Mouse (Mus musculus): Measurements from ENCODE around the gene Zfp385b. TPM values are rescaled to one million over a fixed set of nuclear protein-coding genes. Genes with fewer than 3 reads are reported as not detected.

Zfp385b gene
- polyA plus RNA-seq, 1 experiment from 2014 or later = 8.1 TPM

DNA sequence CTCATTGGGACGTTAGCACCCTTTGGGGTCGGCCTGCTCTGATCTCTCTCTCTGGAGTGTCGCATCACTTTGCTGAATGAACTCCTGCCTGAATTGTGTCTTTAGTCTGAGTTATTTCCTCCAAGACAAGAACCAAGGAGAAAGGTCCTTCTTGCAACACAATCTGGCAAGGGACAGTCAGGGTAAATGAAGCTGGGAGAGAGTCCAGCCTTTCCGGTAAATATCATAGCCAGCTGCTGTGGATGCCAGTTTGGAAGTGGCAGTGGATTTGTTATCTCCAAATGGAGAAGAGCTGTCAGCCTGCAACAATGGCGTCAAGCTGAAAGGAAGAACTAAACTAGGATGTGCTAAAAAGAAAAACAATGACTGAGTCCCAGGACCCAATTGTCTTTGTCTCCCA lies 436.7 kb downstream of the Zfp385b start:
- H3K4me1 ChIP-seq (ENCODE audit: control insufficient read depth, low read depth, low read length) = no peaks in the 10 kb centered on the region
- no peak for ATAC-seq (ENCODE audit: low read depth)
- no peak overlapping the region for H3K9ac ChIP-seq (ENCODE audit: low read depth, low read length)
- no peak overlapping the region for H3K4me3 ChIP-seq (ENCODE audit: low read depth, low read length)
- WGBS (ENCODE audit: insufficient replicate concordance) = 60% methylated on average over 5 of the region's 5 CpGs
- H3K4me2 ChIP-seq (ENCODE audit: low read depth, low read length) = no peak overlapping the region
- no peaks in the 10 kb centered on the region for H3K27me3 ChIP-seq (ENCODE audit: control insufficient read depth, insufficient read depth, low read depth, low read length)
- no peaks in the 10 kb centered on the region for H3K36me3 ChIP-seq (ENCODE audit: control insufficient read depth, insufficient read depth)
- H3K9me3 ChIP-seq (replicated peaks; ENCODE audit: control insufficient read depth, low read length) = no peaks in the 10 kb centered on the region
- no peak overlapping the region for H3K27ac ChIP-seq (ENCODE audit: low read length)

DNA sequence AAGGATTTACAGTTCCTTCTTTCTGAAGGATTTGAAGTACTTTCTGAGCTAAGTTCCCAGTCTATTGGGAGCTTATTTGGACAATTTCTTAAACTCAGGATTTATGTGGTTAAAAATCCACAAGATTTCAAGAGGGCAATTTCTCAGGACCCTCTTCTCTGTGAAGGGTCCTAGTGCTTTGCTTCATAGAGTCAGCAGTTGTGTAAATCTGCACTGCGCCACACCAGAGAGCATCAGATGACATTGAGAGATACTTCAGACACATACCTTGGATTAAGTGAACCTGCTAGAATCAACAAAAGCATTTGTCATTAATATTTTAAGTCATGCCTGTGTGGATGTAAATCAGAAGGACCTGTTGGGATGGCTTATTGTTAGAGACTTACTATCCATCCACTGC lies 439.5 kb downstream of the Zfp385b start:
- H3K36me3 ChIP-seq (ENCODE audit: control insufficient read depth, insufficient read depth) = no peaks in the 10 kb centered on the region
- no peak overlapping the region for H3K9ac ChIP-seq (ENCODE audit: low read depth, low read length)
- no peaks in the 10 kb centered on the region for H3K27me3 ChIP-seq (ENCODE audit: control insufficient read depth, insufficient read depth, low read depth, low read length)
- no peaks in the 10 kb centered on the region for H3K4me1 ChIP-seq (ENCODE audit: control insufficient read depth, low read depth, low read length)
- no peak overlapping the region for H3K4me3 ChIP-seq (ENCODE audit: low read depth, low read length)
- WGBS (ENCODE audit: insufficient replicate concordance) = 92% methylated on average over 1 of the region's 1 CpGs
- H3K4me2 ChIP-seq (ENCODE audit: low read depth, low read length) = no peak overlapping the region
- ATAC-seq (ENCODE audit: low read depth) = no peak
- no peak overlapping the region for H3K27ac ChIP-seq (ENCODE audit: low read length)
- no peaks in the 10 kb centered on the region for H3K9me3 ChIP-seq (replicated peaks; ENCODE audit: control insufficient read depth, low read length)

DNA sequence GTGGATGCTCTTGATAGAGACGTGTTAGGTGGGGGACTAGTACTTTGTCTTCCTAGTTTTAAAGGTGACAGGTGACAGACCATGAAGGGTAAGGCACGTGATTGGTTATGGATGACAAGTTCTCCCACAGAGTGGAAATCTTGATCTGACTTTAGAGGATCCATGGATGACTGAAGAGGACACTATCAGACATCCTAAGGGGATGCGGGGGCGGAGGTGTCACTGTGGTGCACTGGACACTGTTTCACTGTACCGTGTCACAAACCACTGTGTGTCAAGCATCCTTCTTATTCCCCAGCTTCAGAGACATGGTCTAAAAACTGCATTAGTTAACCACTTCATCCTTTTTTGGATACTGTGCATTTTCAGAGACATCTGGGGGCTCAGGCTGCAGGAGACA lies 440.1 kb downstream of the Zfp385b start:
- Histone ChIP-seq H3K27ac (ENCODE audit: low read length) (no peak overlapping the region), H3K36me3 (ENCODE audit: control insufficient read depth, insufficient read depth) (no peaks in the 10 kb centered on the region), H3K4me1 (ENCODE audit: control insufficient read depth, low read depth, low read length) (no peaks in the 10 kb centered on the region), H3K4me3 (ENCODE audit: low read depth, low read length) (no peak overlapping the region), H3K27me3 (ENCODE audit: control insufficient read depth, insufficient read depth, low read depth, low read length) (no peaks in the 10 kb centered on the region), H3K9me3 (replicated peaks; ENCODE audit: control insufficient read depth, low read length) (no peaks in the 10 kb centered on the region), H3K4me2 (ENCODE audit: low read depth, low read length) (no peak overlapping the region), H3K9ac (ENCODE audit: low read depth, low read length) (no peak overlapping the region)
- WGBS (ENCODE audit: insufficient replicate concordance) = 75% methylated on average over 5 of the region's 5 CpGs
- ATAC-seq (ENCODE audit: low read depth) = no peak

DNA sequence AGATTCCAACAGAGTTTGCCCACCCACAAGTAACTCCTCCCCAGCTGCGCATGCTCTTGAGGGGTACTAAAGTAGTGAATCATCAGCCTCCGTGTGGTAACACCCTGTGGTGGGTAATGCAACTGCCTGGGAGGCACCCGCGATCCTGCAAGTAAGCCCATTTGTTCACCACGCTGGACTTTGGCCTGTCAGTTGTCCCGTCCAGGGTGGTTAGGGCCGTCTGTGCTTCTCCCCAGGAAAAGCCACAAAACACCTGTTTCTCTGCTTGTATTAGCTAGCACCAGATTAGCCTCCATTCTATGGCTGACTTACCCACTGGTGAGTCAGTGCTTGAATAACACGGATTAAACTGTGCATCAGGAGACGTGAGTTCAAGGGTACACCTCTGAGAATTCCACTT lies 442.6 kb downstream of the Zfp385b start:
- Histone ChIP-seq H3K9ac (ENCODE audit: low read depth, low read length) (no peak overlapping the region), H3K4me3 (ENCODE audit: low read depth, low read length) (no peak overlapping the region), H3K27me3 (ENCODE audit: control insufficient read depth, insufficient read depth, low read depth, low read length) (no peaks in the 10 kb centered on the region), H3K4me2 (ENCODE audit: low read depth, low read length) (no peak overlapping the region), H3K27ac (ENCODE audit: low read length) (no peak overlapping the region), H3K36me3 (ENCODE audit: control insufficient read depth, insufficient read depth) (no peaks in the 10 kb centered on the region), H3K4me1 (ENCODE audit: control insufficient read depth, low read depth, low read length) (no peaks in the 10 kb centered on the region), H3K9me3 (replicated peaks; ENCODE audit: control insufficient read depth, low read length) (no peaks in the 10 kb centered on the region)
- 56% methylated on average over 9 of the region's 9 CpGs for WGBS (ENCODE audit: insufficient replicate concordance)
- no peak for ATAC-seq (ENCODE audit: low read depth)

DNA sequence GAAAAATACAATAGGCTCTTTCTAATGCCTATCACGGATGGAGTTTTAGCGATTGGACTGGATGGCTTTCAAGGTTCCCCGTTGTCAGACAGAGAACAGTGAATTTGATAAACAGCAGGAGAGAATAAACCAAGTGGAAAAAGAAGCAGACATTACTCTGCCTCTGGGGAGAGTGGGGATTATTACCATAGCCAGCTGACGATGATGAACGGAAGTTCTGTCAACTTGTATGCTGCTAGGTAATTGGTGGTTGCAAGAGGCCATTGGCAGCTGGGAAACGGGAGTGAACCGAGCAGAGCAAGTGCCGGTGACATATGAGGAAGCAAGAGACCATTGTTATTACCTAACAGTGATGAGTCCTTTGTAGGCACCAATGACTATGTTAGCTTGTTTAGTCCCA lies 444.3 kb downstream of the Zfp385b start:
- no peak overlapping the region for H3K4me2 ChIP-seq (ENCODE audit: low read depth, low read length)
- H3K27me3 ChIP-seq (ENCODE audit: control insufficient read depth, insufficient read depth, low read depth, low read length) = no peaks in the 10 kb centered on the region
- ATAC-seq (ENCODE audit: low read depth) = no peak
- H3K27ac ChIP-seq (ENCODE audit: low read length) = no peak overlapping the region
- no peak overlapping the region for H3K9ac ChIP-seq (ENCODE audit: low read depth, low read length)
- no peaks in the 10 kb centered on the region for H3K36me3 ChIP-seq (ENCODE audit: control insufficient read depth, insufficient read depth)
- no peaks in the 10 kb centered on the region for H3K4me1 ChIP-seq (ENCODE audit: control insufficient read depth, low read depth, low read length)
- no peaks in the 10 kb centered on the region for H3K9me3 ChIP-seq (replicated peaks; ENCODE audit: control insufficient read depth, low read length)
- WGBS (ENCODE audit: insufficient replicate concordance) = 67% methylated on average over 8 of the region's 8 CpGs
- no peak overlapping the region for H3K4me3 ChIP-seq (ENCODE audit: low read depth, low read length)

DNA sequence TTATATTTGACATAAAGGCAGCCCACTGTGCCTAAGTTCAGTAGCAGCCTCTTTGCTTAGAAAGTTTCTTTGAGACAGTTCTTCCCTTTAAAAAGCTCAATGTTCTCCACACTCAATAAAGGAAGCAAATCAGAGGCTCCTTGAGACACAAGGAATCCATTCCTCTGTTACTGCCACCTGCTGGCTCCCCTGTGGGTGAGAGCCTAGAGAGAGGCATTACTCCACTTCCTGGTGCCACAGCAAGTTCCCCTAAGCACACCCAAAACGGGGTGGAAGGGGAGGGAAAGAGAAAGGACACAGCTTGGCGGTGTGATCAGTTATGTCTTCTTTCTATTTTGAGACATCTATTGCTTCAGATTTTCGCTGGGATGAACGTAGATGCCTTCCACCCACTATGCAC lies 450.3 kb downstream of the Zfp385b start:
- H3K9me3 ChIP-seq (replicated peaks; ENCODE audit: control insufficient read depth, low read length) = no peaks in the 10 kb centered on the region
- H3K36me3 ChIP-seq (ENCODE audit: control insufficient read depth, insufficient read depth) = no peaks in the 10 kb centered on the region
- H3K4me1 ChIP-seq (ENCODE audit: control insufficient read depth, low read depth, low read length) = no peaks in the 10 kb centered on the region
- no peak overlapping the region for H3K4me3 ChIP-seq (ENCODE audit: low read depth, low read length)
- no peak overlapping the region for H3K9ac ChIP-seq (ENCODE audit: low read depth, low read length)
- no peak overlapping the region for H3K4me2 ChIP-seq (ENCODE audit: low read depth, low read length)
- H3K27me3 ChIP-seq (ENCODE audit: control insufficient read depth, insufficient read depth, low read depth, low read length) = no peaks in the 10 kb centered on the region
- WGBS (ENCODE audit: insufficient replicate concordance) = 38% methylated on average over 4 of the region's 4 CpGs
- H3K27ac ChIP-seq (ENCODE audit: low read length) = no peak overlapping the region
- ATAC-seq (ENCODE audit: low read depth) = no peak

Other genes starting within 250 kb of the Zfp385b start
- gene Cwc22, start 126.7 kb upstream of the Zfp385b start, polyA plus RNA-seq (2015; fragmentation: Nextera tagmentation; extraction: Ambion mirVana) = 10.3 and 11.7 TPM in 2 replicates

Measured in liver, embryonic 16.5 days (tissue).